Mouse (Mus musculus) olfactory bulb, adult 2 months (tissue): Measurements from ENCODE around the gene Shisa9. TPM values are rescaled to one million over a fixed set of nuclear protein-coding genes. Genes with fewer than 3 reads are reported as not detected.

Experiments used
- H3K27ac ChIP-seq: fragments of 200-500 bp; 2 replicates; pipeline ENCODE4 v1.5.1; 2012; ENCODE audit warnings: low read depth, low read length; ENCODE audit not compliant: insufficient read depth
- H3K4me1 ChIP-seq: fragments of 200-500 bp; 2 replicates; pipeline ENCODE4 v1.6.1; 2012; ENCODE audit warnings: low read length; ENCODE audit not compliant: control insufficient read depth, insufficient read depth
- H3K4me3 ChIP-seq: fragments of 200-500 bp; 2 replicates; pipeline ENCODE4 v1.5.1; 2012; ENCODE audit warnings: mild to moderate bottlenecking, low read depth, low read length, moderate library complexity; ENCODE audit not compliant: insufficient read depth
- CTCF ChIP-seq: fragments of 200-500 bp; IDR thresholded peaks from 2 replicates; pipeline ENCODE4 v1.5.1; 2012; ENCODE audit warnings: low read depth, mild to moderate bottlenecking, low read length, moderate library complexity; ENCODE audit not compliant: insufficient read depth
- POLR2A ChIP-seq: fragments of 200-500 bp; IDR thresholded peaks from 2 replicates; pipeline ENCODE4 v1.6.1; 2012; ENCODE audit warnings: mild to moderate bottlenecking, low read depth, low read length, moderate library complexity; ENCODE audit not compliant: insufficient read depth
- WGBS: fragments of 180-500 bp; shearing (Covaris S2); methylation state at CpG from one replicate; pipeline ENCODE4 v1.1.7; 2018; 5-methylcytosine and 5-hydroxymethylcytosine counted together
- polyA plus RNA-seq: library from polyadenylated mRNA; stranded (reverse); fragments of >200 nt; gene quantifications from 2 replicates; pipeline ENCODE4 v1.2.4, GENCODE M21; 2012; ENCODE audit warnings: low replicate concordance; ENCODE audit not compliant: missing spikeins, insufficient read depth, insufficient read length

Gene Shisa9
- polyA plus RNA-seq, 1 experiment = 125 TPM

DNA sequence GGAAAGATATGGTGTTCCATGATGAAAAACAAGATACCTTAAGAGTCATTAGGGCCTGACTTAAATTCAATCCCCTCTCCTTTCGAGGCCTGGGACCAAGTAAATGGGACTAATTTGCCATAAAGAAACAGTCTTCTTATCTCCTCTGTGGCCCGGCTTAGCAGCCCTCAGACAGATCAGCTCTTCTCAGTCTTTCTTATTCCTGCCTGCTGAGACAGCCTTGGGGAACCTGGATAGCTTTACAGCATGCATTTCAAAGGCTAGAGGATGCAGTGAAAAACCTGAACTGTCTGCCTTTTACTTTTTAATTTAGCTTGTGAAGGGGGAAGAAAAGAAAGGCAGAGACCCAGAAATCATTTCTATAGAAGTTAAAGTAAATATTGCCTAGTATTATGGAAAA, 275.4 kb downstream of the Shisa9 start:
- TF ChIP-seq CTCF (no peak), POLR2A (no peak)
- H3K4me3 ChIP-seq = no peak overlapping the region
- H3K4me1 ChIP-seq = no peaks in the 10 kb centered on the region
- WGBS = 61% methylated on average over 2 of the region's 2 CpGs
- no peak overlapping the region for H3K27ac ChIP-seq

DNA sequence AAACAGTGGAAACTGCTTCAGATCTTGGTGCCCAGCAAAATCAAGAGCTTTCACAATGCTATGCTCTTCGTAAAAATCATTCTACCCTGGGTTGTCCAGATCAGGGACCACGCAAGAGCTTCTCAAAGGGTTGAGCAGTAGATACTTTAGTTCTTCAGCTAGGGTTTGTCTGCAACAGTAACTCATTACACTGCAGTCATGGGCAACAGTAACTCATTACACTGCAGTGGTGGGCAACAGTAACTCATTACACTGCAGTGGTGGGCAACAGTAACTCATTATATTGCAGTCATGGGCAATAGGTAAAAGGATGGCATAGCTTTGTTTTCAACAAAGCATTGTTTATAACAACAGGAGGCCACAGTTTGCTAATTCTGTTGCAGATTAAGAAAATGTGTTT, 281.9 kb downstream of the Shisa9 start:
- H3K4me1 ChIP-seq = no peaks in the 10 kb centered on the region
- no peak overlapping the region for H3K27ac ChIP-seq
- WGBS = 91% methylated on average over 2 of the region's 2 CpGs
- TF ChIP-seq POLR2A (no peak), CTCF (no peak)
- H3K4me3 ChIP-seq = no peak overlapping the region

DNA sequence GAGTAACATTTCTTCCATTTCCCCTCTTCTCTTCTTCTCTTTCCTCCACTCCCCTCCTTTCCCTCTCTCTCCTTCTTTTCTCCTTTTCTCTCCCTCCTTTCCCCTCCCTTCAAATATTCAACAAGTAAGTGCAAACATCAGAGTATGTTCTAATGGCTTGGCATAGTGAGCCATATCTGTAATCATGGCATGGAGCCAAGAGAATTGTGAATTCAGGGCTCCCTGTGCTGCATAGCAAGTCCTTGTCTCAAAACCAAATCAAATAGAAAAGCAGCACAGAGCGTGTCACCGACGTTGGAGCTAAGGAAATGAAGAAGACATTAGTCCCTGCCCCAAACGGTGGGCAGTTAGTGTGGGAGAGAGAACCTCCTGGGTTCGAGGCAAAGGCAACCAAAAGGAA, 316.6 kb downstream of the Shisa9 start:
- H3K4me1 ChIP-seq = 0 out of 2 replicates have a peak, but pooled peaks cover 2% of the 10 kb centered on the region
- WGBS = 26% methylated on average over 5 of the region's 5 CpGs
- H3K4me3 ChIP-seq = no peak overlapping the region
- TF ChIP-seq POLR2A (no peak), CTCF (no peak)
- H3K27ac ChIP-seq = no peak overlapping the region

DNA sequence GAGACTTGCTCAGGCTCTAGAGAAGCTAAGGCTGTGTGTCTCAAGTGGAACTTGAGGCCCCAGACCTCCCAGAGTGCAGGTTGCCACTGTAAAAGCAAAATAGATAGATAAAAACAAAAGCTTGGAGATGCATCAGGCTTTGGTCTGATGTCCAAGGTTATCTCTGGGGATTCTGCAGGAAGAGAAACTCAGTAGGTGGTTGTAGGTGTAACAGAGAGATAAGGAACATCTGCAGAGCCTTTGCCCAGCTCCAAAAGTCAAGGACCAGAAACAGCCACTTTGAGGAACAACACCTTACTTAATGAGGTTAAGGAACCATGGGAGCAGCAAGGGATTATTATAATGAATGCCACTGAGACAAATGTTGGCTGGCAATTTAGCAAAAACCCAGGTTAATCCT, 319.5 kb downstream of the Shisa9 start:
- TF ChIP-seq CTCF (no peak), POLR2A (no peak)
- 0 out of 2 replicates have a peak, but pooled peaks cover 2% of the 10 kb centered on the region for H3K4me1 ChIP-seq
- no peak overlapping the region for H3K4me3 ChIP-seq
- H3K27ac ChIP-seq = no peak overlapping the region

DNA sequence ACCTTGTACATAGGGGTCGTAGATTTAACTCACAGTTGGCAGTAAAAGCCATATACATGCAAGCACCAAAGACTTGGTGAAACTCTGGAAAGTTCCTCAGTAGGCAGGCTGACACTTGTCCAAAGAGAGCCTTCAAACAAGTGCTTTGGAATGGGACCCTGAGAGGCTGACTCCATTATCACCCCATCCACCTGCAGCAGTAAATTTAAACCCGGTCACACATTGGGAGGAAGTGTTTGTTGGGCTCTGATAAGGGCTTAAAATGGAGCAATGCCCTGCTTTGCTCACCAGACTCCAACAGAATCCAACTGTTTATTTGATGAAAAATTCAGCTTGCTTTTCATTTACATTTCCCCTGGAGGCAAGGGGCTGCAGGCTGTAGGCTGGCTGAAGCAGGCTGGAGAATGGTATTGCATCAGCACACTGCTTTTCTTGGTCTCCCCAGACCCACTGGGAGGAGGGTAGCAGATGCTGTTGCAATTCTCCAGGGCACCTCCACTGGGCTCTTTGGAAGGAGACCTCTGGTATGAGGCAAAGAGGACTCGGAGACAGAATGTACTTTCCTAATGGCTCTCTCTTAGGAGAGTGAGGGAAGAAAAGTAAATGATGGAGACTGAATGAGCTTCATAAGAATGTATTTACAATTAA, 323.5 kb downstream of the Shisa9 start:
- WGBS = 93% methylated on average over 3 of the region's 3 CpGs
- no peak overlapping the region for H3K4me3 ChIP-seq
- TF ChIP-seq POLR2A = no peak
- TF ChIP-seq CTCF = no peak
- H3K4me1 ChIP-seq = 0 out of 2 replicates have a peak, but pooled peaks cover 2% of the 10 kb centered on the region
- no peak overlapping the region for H3K27ac ChIP-seq

DNA sequence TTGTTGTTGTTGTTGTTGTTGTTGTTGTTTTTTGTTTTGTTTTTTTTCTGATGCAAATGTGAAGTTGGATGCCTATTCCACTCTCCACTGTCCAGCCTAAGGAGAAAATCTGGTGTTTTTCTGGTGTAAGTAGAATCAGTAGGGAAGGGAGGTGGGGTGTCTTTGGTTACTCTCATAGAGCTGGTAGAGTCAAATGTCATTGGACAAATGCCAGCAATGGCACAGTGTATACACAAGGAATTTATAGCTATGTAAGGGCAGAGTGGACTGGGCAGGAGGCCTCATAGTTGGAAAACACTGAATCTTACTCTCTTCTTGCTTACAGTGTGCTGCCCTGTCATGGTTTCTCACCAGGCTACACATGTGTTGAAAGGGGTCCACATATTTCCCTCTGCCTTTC, 325.9 kb downstream of the Shisa9 start:
- TF ChIP-seq POLR2A = no peak
- H3K4me1 ChIP-seq = no peaks in the 10 kb centered on the region
- H3K4me3 ChIP-seq = no peak overlapping the region
- no peak overlapping the region for H3K27ac ChIP-seq

DNA sequence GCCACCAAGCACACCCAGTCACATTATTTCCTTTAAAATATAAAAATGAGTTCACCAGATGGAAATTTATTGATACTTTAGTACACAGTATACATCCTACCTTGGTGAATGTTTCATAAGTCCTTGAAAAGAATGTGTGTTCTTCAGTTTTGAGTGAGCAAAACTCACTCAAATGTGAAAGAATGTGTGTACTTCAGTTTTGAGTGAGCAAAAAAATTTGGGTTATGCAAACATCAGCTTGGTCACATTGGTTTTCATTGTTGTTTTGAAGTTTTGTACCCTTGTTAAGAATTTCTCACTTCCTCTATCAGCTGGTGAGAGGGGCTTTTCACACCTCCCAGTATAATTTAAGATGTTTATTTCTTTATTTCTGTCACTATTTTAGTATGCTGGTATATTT, 331.7 kb downstream of the Shisa9 start:
- TF ChIP-seq POLR2A = no peak
- TF ChIP-seq CTCF = no peak
- H3K27ac ChIP-seq = no peak overlapping the region
- no peak overlapping the region for H3K4me3 ChIP-seq
- H3K4me1 ChIP-seq = no peaks in the 10 kb centered on the region

Other genes starting within 250 kb of the Shisa9 start
- gene Cpped1, start 74.7 kb upstream of the Shisa9 start, polyA plus RNA-seq = not detected in 2 replicates